Mouse (Mus musculus) ovary, adult 10 weeks (tissue): ENCODE measurements around the gene 4930444G20Rik. TPM values are rescaled to one million over a fixed set of nuclear protein-coding genes. Genes with fewer than 3 reads are reported as not detected.

Experiments used
- polyA plus RNA-seq: library from polyadenylated mRNA; stranded (reverse); fragments of 350-450 nt; fragmentation: Illumina TruSeq; extraction: RNeasy Lipid Tissue Mini Kit (QIAGEN cat#74804); gene quantifications from one replicate; pipeline ENCODE4 v1.2.3, GENCODE M21; 2014

Gene 4930444G20Rik
- polyA plus RNA-seq: not detected

DNA sequence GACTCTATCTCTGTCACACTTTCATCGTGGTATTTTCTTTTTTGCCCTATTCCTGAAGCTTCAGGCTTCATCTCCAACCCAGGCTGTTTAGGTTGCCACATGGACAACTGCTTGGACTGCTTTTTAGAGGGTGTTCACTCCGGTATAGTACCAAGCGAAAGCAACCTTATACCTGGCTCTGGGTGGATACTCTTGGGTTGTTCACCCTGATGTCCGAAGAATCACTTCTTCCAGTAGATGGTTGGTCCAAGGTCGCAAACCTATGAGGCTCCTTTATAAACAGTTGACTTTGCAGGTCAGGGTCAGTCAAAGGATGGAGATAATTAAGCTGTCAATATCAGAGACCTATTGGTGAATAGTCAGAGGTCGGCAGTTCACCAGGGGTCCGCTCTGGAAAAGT is at the start of gene 4930444G20Rik:
TSS of gene 4930444G20Rik (minus strand) at position 101 of the 400 bp plus-strand sequence.

Other genes with a start within 250 kb of the 4930444G20Rik start
- 70.1 TPM for gene Sgk1, start 185.9 kb downstream of the 4930444G20Rik start, polyA plus RNA-seq
- gene E030030I06Rik, start 81.2 kb upstream of the 4930444G20Rik start, polyA plus RNA-seq: 0.86 TPM
- gene Raet1e, start 90.5 kb upstream of the 4930444G20Rik start, polyA plus RNA-seq: 13.8 TPM
- gene H60b, start 90.5 kb upstream of the 4930444G20Rik start, polyA plus RNA-seq: 25.1 TPM